Mouse (Mus musculus): Measurements from ENCODE around the gene Ptgfrn.
A peak's percentile ranks its signal among the peaks of the same experiment; 100 is the strongest.

Ptgfrn gene

DNA sequence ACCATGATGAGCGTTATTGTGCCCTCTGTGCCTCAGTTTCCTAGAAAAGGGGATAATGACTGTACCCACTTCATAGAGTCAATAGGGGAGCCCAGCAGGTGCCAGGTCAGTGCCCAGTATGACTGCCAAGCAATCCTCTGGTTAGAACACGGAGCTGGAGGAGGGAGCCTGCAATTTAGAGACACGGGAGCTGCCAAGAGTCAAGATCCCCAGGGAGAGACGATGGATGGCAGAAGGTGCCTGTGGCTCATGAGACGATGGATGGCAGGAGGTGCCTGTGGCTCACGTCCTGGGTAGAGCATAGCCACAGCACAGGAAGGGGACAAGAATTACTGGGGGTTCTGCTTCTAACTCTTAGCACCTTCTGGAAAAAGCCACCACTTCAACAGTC is 32.4 kb downstream of the Ptgfrn start:
- DNase-seq = no peak

GRCm38 (mm10) chr3:101076966-101077709 is 32.9 kb downstream of the Ptgfrn start:
- DNase-seq = no peak

DNA sequence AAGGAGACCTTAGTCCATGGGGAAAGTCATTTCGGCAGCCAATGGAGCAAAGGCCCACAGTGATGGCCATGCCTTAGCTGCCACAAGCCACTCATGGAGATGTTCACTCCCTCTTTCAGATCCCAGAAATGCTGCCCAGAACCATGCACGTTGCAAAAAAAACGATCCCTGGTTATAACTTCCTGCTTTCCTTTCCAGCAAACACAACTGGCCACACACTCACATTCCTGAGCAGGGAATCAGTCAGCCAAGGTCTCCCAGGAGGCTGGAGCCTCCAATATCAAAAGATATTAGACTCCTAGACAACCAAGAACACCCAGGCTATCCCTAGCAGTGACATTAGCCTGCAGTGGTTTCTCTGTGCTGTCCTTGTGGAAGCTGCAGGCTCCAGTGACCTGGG is 34.2 kb downstream of the Ptgfrn start:
- DNase-seq = no peak

GRCm38 (mm10) chr3:101073384-101073783 is 36.7 kb downstream of the Ptgfrn start:
- DNase-seq = no peak

GRCm38 (mm10) chr3:101072506-101073215 is 37.4 kb downstream of the Ptgfrn start:
- DNase-seq = no peak

DNA sequence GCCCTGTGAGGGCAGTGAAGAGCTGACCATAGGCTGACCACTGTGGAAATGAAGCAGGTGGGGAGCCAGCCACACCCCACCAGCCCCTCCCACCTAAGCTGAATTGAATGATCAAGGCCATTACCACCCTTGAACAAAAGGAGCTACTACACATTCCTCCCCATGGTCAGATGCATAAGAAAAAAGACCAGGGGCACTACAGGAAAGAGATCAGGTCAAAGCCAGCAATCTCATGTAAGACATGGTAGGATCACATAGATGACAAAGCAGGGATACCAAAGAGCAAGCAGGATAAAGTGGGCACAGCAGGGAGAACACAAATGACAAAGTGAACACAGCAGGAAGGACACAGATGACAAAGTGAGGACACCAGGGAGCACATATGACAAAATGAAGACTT is 38.5 kb downstream of the Ptgfrn start:
- no peak for DNase-seq

DNA sequence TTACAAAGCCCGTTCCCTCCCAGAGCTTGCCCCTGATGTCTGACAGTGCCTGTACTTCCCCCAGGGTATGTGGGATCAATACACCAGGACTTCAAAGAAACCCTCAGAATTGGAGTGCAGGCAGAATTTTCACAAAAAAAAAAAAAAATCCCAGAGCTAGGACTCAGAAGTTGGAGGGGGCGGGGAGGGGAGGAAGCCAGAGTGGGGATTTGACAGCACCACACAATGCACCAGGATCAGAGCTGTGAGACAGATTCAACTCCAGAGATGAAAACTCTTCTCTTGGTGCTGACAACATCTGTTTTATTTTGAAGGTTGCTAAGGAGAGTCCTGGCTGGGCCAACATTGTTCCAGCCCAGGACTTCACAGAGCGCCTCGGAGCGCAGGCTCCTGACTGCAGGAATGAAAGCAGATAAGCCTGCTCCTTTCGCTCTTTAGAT is 39.3 kb downstream of the Ptgfrn start:
- DNase-seq = peak; percentile 53

- no peak for DNase-seq
These were observed 39.8 kb downstream of the Ptgfrn start for GRCm38 (mm10) chr3:101070230-101070795.

DNA sequence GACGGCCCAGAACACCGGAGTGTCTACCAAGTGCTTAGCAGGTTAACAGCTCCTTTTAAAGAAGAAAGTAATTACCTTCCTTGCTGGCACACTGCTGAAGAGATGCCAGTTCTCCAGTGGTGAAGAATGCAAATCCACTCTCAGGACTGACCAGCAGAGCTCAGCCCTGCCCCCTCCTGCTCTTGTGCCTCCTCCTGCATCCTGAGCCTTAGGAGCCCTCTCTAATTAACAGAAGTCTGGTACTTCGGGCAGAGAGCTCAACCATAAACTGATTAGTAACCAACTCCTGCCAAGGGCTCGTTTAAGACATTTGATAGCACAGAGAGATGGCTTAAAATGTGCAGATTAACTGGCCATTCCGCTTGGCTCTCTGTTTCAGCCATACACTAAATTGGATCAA is 41.4 kb downstream of the Ptgfrn start:
- DNase-seq = peak; percentile 22

DNA sequence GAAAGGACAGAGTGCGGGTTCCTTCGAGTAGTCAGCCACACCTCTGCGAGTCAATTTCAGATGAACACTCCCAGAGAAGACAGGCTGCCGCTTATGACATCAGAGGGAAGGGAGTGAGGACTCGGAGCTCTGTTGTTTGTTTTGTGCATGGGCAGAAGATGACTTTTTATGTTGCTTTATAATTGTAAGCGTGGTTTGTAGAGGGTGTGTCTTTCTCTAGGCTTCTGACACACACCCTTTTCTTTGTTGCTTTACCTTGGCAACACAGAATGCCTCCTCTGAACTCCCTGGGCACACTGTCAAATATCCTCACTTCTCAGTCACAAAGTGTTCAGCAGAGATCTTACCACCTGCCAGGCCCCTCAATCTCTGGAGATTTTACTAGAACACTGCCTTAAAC is 43.9 kb downstream of the Ptgfrn start:
- no peak for DNase-seq

DNA sequence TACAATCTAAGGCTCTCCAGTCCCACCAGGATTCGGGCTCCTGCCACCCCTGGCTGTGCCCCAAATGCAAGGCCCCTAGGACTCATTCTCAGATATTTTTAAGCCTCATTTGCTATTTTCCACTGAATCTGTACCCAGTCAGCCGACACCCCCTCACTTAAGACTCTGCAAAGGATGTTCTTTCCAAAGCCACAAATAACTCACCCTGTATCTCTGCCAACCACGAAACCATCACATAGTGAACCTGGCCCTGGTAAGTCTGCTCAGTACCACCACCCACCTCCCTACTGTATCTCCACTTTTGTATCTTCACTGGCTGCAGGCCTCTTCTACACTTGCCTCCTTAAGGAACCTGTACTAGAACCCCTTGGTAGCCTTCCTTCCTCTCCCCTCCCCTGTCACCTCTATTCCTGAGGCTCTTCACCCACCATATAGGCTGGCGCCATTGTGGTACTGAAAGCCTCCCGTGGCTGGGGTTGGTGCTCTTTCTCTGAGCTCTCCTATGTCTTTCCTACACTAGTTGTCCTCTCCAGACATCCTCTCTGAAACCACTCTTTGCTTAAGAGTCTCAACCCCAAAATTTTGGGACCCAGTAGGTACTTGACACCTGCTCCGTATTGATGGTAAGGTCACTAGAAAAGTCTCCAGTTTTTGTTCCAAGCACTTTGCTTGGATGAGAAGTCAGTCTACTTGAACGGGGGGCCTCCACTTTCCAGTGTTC is 48.1 kb downstream of the Ptgfrn start:
- DNase-seq = no peak

- DNase-seq = no peak
These were observed 50.9 kb downstream of the Ptgfrn start for GRCm38 (mm10) chr3:101059214-101059613.

DNA sequence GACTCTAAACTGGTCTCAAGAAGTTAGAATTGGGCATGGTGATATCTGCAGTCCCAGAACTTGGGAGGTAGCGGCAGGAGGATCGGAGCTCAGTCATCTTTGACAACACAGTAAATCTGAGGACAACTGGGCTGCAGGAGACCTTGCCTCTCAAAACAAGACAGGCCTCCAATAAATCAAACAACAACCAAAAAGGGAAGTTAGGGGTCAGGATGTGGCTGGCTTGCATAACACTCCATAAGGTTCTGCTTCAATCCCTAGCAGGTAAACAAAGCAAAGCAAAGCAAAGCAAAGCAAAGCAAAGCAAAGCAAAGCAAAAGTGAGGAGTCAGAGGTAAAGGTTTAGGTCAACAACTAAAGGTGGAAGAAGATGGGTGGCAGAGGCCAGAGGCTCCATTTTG is 51.9 kb downstream of the Ptgfrn start:
- DNase-seq = no peak

DNA sequence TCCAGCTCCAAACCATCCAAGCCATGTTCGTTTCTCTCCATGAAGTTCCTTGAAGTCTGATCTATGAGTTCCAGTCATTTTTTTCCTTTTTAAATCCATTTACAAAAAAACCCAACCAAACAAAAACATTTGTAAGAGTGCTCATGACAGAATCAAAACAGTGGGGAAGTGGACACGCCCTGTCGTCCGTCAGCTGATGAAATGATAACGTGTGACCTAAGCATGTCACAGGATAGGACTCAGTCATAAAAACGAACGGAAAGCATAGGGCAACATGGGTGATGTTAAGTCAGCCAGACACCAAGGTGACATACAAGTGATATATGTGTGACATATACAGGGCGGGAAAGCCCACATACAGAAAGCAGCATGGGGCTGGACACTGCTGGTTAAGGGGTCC is 54.9 kb downstream of the Ptgfrn start:
- DNase-seq = no peak

- DNase-seq = no peak
These were observed 58.5 kb downstream of the Ptgfrn start for GRCm38 (mm10) chr3:101051601-101052000.

- no peak for DNase-seq
These were observed 60.1 kb downstream of the Ptgfrn start for GRCm38 (mm10) chr3:101049997-101050396.

DNA sequence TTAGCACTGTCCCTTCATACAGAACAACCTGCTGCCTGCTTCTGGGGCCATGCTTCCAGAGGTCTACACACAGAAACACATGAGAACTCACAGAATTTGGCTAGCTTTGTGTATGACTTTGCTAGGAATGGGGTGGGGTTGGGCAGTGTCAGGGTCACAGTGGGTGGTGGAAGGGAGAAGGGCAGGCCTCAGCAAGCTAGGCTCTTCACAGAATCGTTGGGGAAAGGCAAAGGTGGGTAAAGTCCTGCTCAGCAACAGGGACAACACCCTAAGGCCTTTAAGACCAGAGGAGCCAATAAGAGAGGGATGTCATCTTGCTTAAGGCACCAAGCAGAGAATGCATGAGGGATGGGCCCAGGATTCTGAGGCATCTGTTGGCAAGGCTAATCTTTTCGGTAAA is 61.3 kb downstream of the Ptgfrn start:
- DNase-seq = no peak

GRCm38 (mm10) chr3:101047586-101048275 is 62.3 kb downstream of the Ptgfrn start:
- DNase-seq = no peak

DNA sequence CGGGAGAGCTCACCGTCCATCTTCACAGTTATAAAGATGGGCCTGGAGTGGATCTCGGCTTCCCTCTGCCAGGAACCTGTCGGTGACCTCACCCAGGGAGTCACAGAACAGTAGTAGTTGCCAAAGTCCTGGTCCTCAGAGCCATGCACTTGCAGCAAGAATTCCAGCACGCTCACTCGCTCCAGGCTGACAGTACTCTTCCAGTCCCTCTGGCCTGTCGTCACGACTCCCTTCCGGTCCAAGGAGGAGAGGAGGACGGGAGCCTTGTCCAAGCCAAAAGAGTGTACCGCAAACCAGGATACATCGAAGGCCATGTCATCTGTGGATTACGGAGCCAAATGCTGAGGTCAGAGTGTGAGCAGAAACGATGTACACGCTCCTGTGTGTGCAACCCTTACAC is 64.6 kb downstream of the Ptgfrn start:
- DNase-seq = no peak

DNA sequence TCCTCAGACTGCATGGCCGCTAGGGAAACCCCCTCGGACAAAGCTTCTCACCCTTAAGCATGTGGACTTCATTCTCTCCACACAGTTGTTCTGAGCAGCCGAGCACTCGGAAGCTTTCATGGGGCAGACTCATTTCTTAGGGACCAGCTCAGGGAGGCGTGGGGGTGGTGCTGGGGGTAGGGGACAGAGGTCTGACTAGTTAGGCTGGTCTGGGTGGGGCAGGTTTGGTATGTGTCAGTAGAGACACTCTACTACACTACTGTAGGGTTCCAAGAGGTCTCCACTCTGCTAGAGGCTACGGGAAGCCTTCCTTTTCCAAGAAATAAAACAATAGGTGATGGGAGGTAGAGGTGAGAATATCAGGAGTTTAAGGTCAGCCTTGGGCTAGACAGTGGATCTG is 65.4 kb downstream of the Ptgfrn start:
- no peak for DNase-seq

- peak; percentile 11 for DNase-seq
These were observed 68.1 kb downstream of the Ptgfrn start for GRCm38 (mm10) chr3:101041997-101042396.

DNA sequence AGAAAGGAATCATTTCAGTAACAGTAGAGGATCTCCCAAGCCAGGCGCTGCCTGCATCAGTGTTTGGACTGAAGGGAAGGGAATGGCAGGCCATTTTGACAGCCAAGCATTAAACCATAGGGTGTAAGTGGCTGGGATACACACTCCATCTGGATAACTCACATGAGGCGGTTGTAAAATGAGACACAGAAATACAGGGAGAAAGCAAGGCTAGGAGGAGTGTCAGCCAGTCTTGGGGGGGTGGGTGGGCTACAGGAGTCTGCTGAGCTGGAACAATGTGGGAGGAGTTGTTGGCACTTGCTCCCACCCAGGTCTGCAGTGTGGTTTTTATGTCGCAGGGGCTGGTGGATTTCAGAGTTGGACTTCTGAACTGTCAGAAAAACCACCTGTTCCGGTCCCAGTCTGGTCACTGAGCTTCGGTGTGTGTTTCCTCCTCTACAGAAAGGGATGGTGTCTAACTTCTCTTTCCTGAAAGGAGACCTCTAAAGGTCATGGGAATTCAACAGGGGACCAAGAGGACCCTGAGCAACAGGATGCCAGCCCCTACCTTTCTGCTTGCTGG is 72.0 kb downstream of the Ptgfrn start:
- DNase-seq = no peak

GRCm38 (mm10) chr3:101036001-101036400 is 74.1 kb downstream of the Ptgfrn start:
- DNase-seq = no peak

All from embryo, embryonic 11 days (tissue).